9 mouse cellular contexts compared by ENCODE assay signal in the genomic region with DNA sequence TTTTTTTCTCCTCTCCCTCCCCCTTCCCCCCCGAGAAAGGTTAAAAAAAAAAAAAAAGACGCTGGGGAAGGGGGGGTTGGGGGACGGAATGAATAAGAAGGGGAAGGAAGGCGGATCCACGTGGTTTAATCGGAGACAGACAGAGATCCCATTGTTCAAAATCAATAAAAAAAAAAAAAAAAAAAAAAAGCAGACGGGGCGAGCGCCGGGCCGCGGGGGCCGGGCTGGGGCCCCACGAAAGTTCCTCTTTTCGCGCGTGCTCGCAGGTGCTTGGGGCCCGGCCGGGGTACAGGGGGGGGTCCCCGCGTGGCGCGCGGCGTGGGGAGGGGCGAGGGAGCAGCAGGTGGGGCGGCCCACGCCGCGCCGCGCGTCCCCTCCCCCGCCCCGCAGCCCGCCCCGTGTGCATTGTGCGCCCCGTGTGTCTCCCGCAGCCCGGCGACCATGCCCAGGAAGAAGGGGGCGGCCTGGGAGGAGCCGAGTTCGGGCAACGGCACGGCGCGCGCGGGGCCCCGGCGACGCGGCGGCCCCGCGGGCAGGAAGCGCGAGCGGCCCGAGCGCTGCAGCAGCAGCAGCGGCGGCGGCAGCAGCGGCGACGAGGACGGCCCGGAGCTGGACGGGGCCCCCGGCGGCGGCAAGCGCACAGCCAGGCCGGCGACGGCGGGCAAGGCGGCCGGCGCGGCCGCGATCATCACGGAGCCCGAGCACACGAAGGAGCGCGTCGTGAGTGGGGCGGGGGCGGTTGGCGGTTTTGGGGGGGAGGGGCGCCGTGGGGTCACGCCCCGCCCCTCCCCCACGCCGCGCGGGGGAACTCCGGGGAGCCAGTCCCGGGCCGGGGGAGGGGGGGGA. TPM values are rescaled to one million over a fixed set of nuclear protein-coding genes. Genes with fewer than 3 reads are reported as not detected.
DNase-seq lines count a peak whose midpoint lies in the region; ATAC-seq lines count a peak whose summit lies in the region.
"Had no signal": no experiment of that assay in that cellular context is flagged by ENCODE, and none has a peak within 500 bp of the region (broad histone marks: within the 10 kb centered on the region; RNA-seq: fewer than 3 reads in every experiment).

No protein-coding gene starts in this region.

- peak overlapping the region; percentile 80 for H3K4me2 ChIP-seq in liver, embryonic 12.5 days
- peak overlapping the region; percentile 84 for H3K4me2 ChIP-seq in neural tube, embryonic 12.5 days (replicated peaks)

- DNase-seq in right cerebral cortex, postnatal 25 days = peak; percentile 38
- DNase-seq in right cerebral cortex, postnatal 4 days = no peak
- DNase-seq in embryo, embryonic 10.5 days (ENCODE audit: low spot score) = peak; percentile 76
- peak; percentile 45 for DNase-seq in heart, postnatal 4 days
- peak; percentile 82 for DNase-seq in thymus, postnatal 4 days
- DNase-seq in gastrocnemius, postnatal 14 days = no peak

- H3K36me3 ChIP-seq in liver, embryonic 12.5 days = peaks cover 36% of the 10 kb centered on the region
- H3K36me3 ChIP-seq in neural tube, embryonic 12.5 days = peaks cover 32% of the 10 kb centered on the region

- WGBS in liver, embryonic 12.5 days (ENCODE audit: insufficient replicate concordance) = under 1% methylated on average over 85 of the region's 107 CpGs
- WGBS in neural tube, embryonic 12.5 days = under 1% methylated on average over 86 of the region's 107 CpGs

- intact Hi-C loops in gastrocnemius, postnatal 14 days (cut with DNase I; ENCODE audit: low total_unique reads) = no loop called here

- no peaks in the 10 kb centered on the region for H3K9me3 ChIP-seq in liver, embryonic 12.5 days (replicated peaks)
- no peaks in the 10 kb centered on the region for H3K9me3 ChIP-seq in neural tube, embryonic 12.5 days

- peak; percentile 4; the same call in 1 of the 2 replicates for ATAC-seq in liver, embryonic 12.5 days
- no peak for ATAC-seq in neural tube, embryonic 12.5 days (ENCODE audit: low FRiP score, low read depth)

- H3K27me3 ChIP-seq in liver, embryonic 12.5 days (replicated peaks) = no peaks in the 10 kb centered on the region
- peaks cover 21% of the 10 kb centered on the region for H3K27me3 ChIP-seq in neural tube, embryonic 12.5 days (replicated peaks)

- H3K9ac ChIP-seq in liver, embryonic 12.5 days = peak overlapping the region; percentile 94
- peak overlapping the region; percentile 97 for H3K9ac ChIP-seq in neural tube, embryonic 12.5 days

- H3K4me1 ChIP-seq in liver, embryonic 12.5 days = peaks cover 65% of the 10 kb centered on the region
- peaks cover 41% of the 10 kb centered on the region for H3K4me1 ChIP-seq in neural tube, embryonic 12.5 days

- peak overlapping the region; percentile 92 for H3K4me3 ChIP-seq in liver, embryonic 12.5 days
- peak overlapping the region; percentile 94 for H3K4me3 ChIP-seq in neural tube, embryonic 12.5 days

- H3K27ac ChIP-seq in liver, embryonic 12.5 days = peak overlapping the region; percentile 99
- peak overlapping the region; percentile 98 for H3K27ac ChIP-seq in neural tube, embryonic 12.5 days

RNA-seq across cellular contexts. Expression of a gene that starts 1.6 kb away (rescaled TPM):
- total RNA-seq in heart, postnatal 4 days (2021) = 10 to 100 TPM; 38.2 to 38.5 TPM
- 100 and 102 TPM in 2 replicates for polyA plus RNA-seq in liver, embryonic 12.5 days (2016; fragmentation: Nextera tagmentation; extraction: Ambion mirVana)
- 99.9 and 106 TPM in 2 replicates for polyA plus RNA-seq in neural tube, embryonic 12.5 days (2016; fragmentation: Nextera tagmentation; extraction: Ambion mirVana)
- 10 to 100 TPM; 14.2 to 19.3 TPM for total RNA-seq in gastrocnemius, postnatal 14 days (2021)

RNA-seq across cellular contexts. Expression of a gene that starts 36.1 kb away (rescaled TPM):
- 10 to 100 TPM; 45.9 to 46.7 TPM for total RNA-seq in heart, postnatal 4 days (2021)
- polyA plus RNA-seq in liver, embryonic 12.5 days (2016; fragmentation: Nextera tagmentation; extraction: Ambion mirVana) = 3.5 and 3.7 TPM in 2 replicates
- 35.8 and 38.8 TPM in 2 replicates for polyA plus RNA-seq in neural tube, embryonic 12.5 days (2016; fragmentation: Nextera tagmentation; extraction: Ambion mirVana)
- total RNA-seq in gastrocnemius, postnatal 14 days (2021) = 10 to 100 TPM; 39.2 to 49.0 TPM

RNA-seq across cellular contexts. Expression of a gene that starts 40.5 kb away (rescaled TPM):
- not detected for total RNA-seq in heart, postnatal 4 days (2021)
- not detected in 2 replicates for polyA plus RNA-seq in liver, embryonic 12.5 days (2016; fragmentation: Nextera tagmentation; extraction: Ambion mirVana)
- not detected in 2 replicates for polyA plus RNA-seq in neural tube, embryonic 12.5 days (2016; fragmentation: Nextera tagmentation; extraction: Ambion mirVana)
- total RNA-seq in gastrocnemius, postnatal 14 days (2021) = not detected
- total RNA-seq: hematopoietic stem cell, adult 5-6 weeks had no signal

Comparison
In these comparisons a context has a peak if more than half of its experiments do, and no peak if none do; other contexts are left out.
1. DNase-seq: peak in right cerebral cortex, postnatal 25 days (single experiment), embryo, embryonic 10.5 days (single experiment), heart, postnatal 4 days (single experiment) and thymus, postnatal 4 days (single experiment); none in right cerebral cortex, postnatal 4 days (single experiment) and gastrocnemius, postnatal 14 days (single experiment).